29 mouse cellular contexts compared by ENCODE assay signal in genomic region chr16:23533707-23534106, GRCm38 (mm10). TPM values are rescaled to one million over a fixed set of nuclear protein-coding genes. Genes with fewer than 3 reads are reported as not detected.
DNase-seq lines count a peak whose midpoint lies in the region; ATAC-seq lines count a peak whose summit lies in the region.
"Had no signal": no experiment of that assay in that cellular context is flagged by ENCODE, and none has a peak within 500 bp of the region (broad histone marks: within the 10 kb centered on the region; RNA-seq: fewer than 3 reads in every experiment).

No protein-coding gene starts in this region.

- no peaks in the 10 kb centered on the region for H3K27me3 ChIP-seq in liver, embryonic 13.5 days
- H3K27me3 ChIP-seq in liver, embryonic 16.5 days (ENCODE audit: control insufficient read depth, insufficient read depth, low read depth, low read length) = no peaks in the 10 kb centered on the region
- H3K27me3 ChIP-seq: CH12.LX; embryonic facial prominence, embryonic 13.5 days; embryonic facial prominence, embryonic 15.5 days; forebrain, embryonic 12.5 days; Patski had no signal

- peak; percentile 37 for DNase-seq in heart, adult 11 months
- DNase-seq in heart, postnatal 36 days = no peak
- no peak for DNase-seq in liver, embryonic 13.5 days
- DNase-seq in liver = no peak
- DNase-seq in left cerebral cortex, adult 8-10 months (ENCODE audit: low spot score in 2 of 2) = no peak
- DNase-seq in kidney, adult 8-10 months = no peak
- DNase-seq: adrenal gland, adult 8-10 months; adrenal gland, postnatal 14 days; adrenal gland, postnatal 36 days; B cell, adult 2 months; cerebellum, adult 11-12 months; cerebellum, adult 2 months; cerebellum, adult 9-10 months; cerebellum, postnatal 14 days; cerebellum, postnatal 36 days; embryo, embryonic 11 days had no signal

- intact Hi-C loops in heart, postnatal 36 days (cut with DNase I) = no loop called here

- H3K4me2 ChIP-seq in liver, embryonic 13.5 days = no peak overlapping the region
- no peak overlapping the region for H3K4me2 ChIP-seq in liver, embryonic 16.5 days (ENCODE audit: low read depth, low read length)
- H3K4me2 ChIP-seq: embryonic facial prominence, embryonic 13.5 days; embryonic facial prominence, embryonic 15.5 days; forebrain, embryonic 12.5 days had no signal

- 47% methylated on average over 3 of the region's 3 CpGs for WGBS in liver, embryonic 13.5 days (ENCODE audit: insufficient replicate concordance)
- 37% methylated on average over 3 of the region's 3 CpGs for WGBS in liver, embryonic 16.5 days (ENCODE audit: insufficient replicate concordance)

- no peak overlapping the region for H3K9ac ChIP-seq in liver, embryonic 13.5 days
- H3K9ac ChIP-seq in liver, embryonic 16.5 days (ENCODE audit: low read depth, low read length) = no peak overlapping the region
- H3K9ac ChIP-seq: embryonic facial prominence, embryonic 13.5 days; embryonic facial prominence, embryonic 15.5 days; forebrain, embryonic 12.5 days had no signal

- H3K27ac ChIP-seq in liver, embryonic 13.5 days = no peak overlapping the region
- no peak overlapping the region for H3K27ac ChIP-seq in liver, embryonic 16.5 days (ENCODE audit: low read length)
- H3K27ac ChIP-seq: embryonic facial prominence, embryonic 13.5 days; embryonic facial prominence, embryonic 15.5 days; forebrain, embryonic 10.5 days; forebrain, embryonic 12.5 days had no signal

- no peaks in the 10 kb centered on the region for H3K9me3 ChIP-seq in liver, embryonic 13.5 days (replicated peaks)
- H3K9me3 ChIP-seq in liver, embryonic 16.5 days (replicated peaks; ENCODE audit: control insufficient read depth, low read length) = no peaks in the 10 kb centered on the region
- H3K9me3 ChIP-seq: embryonic facial prominence, embryonic 13.5 days; embryonic facial prominence, embryonic 15.5 days; forebrain, embryonic 10.5 days; forebrain, embryonic 12.5 days had no signal

- H3K36me3 ChIP-seq in liver, embryonic 13.5 days = no peaks in the 10 kb centered on the region
- no peaks in the 10 kb centered on the region for H3K36me3 ChIP-seq in liver, embryonic 16.5 days (ENCODE audit: control insufficient read depth, insufficient read depth)
- H3K36me3 ChIP-seq: embryonic facial prominence, embryonic 13.5 days; embryonic facial prominence, embryonic 15.5 days; forebrain, embryonic 10.5 days; forebrain, embryonic 12.5 days; G1E had no signal

- ATAC-seq in liver, embryonic 13.5 days (ENCODE audit: low read depth) = peak; percentile 63
- peak; percentile 76 for ATAC-seq in liver, embryonic 16.5 days (ENCODE audit: low read depth)
- ATAC-seq: activated CD4-positive, CD25-positive, alpha-beta regulatory T cell, adult 4 months; CD4-positive, CD25-positive, alpha-beta regulatory T cell, adult 4 months; forebrain, embryonic 14.5 days; Patski had no signal

- no peak overlapping the region for H3K4me3 ChIP-seq in liver, embryonic 13.5 days (replicated peaks)
- H3K4me3 ChIP-seq in liver, embryonic 16.5 days (ENCODE audit: low read depth, low read length) = no peak overlapping the region
- H3K4me3 ChIP-seq: embryonic facial prominence, embryonic 13.5 days; embryonic facial prominence, embryonic 15.5 days; erythroblast, embryonic 14.5 days; forebrain, embryonic 10.5 days; forebrain, embryonic 12.5 days had no signal

- H3K4me1 ChIP-seq in liver, embryonic 13.5 days (replicated peaks) = no peaks in the 10 kb centered on the region
- no peaks in the 10 kb centered on the region for H3K4me1 ChIP-seq in liver, embryonic 16.5 days (ENCODE audit: control insufficient read depth, low read depth, low read length)
- H3K4me1 ChIP-seq: embryonic facial prominence, embryonic 13.5 days; embryonic facial prominence, embryonic 15.5 days; forebrain, embryonic 10.5 days; forebrain, embryonic 12.5 days had no signal

RNA-seq across cellular contexts. Expression of gene Masp1, which starts 13.1 kb away (rescaled TPM):
- total RNA-seq in heart, postnatal 36 days (2021) = 10 to 100 TPM; 16.9 to 17.3 TPM
- polyA plus RNA-seq in liver, embryonic 13.5 days (2015; fragmentation: Nextera tagmentation; extraction: Ambion mirVana) = 14.3 and 17.8 TPM in 2 replicates
- polyA plus RNA-seq in liver, embryonic 16.5 days (2015; fragmentation: Nextera tagmentation; extraction: Ambion mirVana) = 26.5 and 30.8 TPM in 2 replicates
- 10 to 100 TPM; 12.6 to 13.8 (median 13.4) TPM for total RNA-seq in left cerebral cortex, adult 8-10 months (2022)
- total RNA-seq: common myeloid progenitor, adult 5-6 weeks had no signal
- polyA plus RNA-seq: activated CD4-positive, CD25-positive, alpha-beta regulatory T cell, adult 4 months; CD4-positive, CD25-positive, alpha-beta regulatory T cell, adult 4 months; erythroblast, embryonic 14.5 days; G1E had no signal

RNA-seq across cellular contexts. Expression of gene Rtp4, which starts 13.6 kb away (rescaled TPM):
- 10 to 100 TPM in 1 of 2 experiments, 1 to 10 TPM in 1; 6.5 to 11.9 TPM for total RNA-seq in heart, postnatal 36 days (2021)
- 6.5 and 6.7 TPM in 2 replicates for polyA plus RNA-seq in liver, embryonic 13.5 days (2015; fragmentation: Nextera tagmentation; extraction: Ambion mirVana)
- polyA plus RNA-seq in liver, embryonic 16.5 days (2015; fragmentation: Nextera tagmentation; extraction: Ambion mirVana) = 5.6 and 6.5 TPM in 2 replicates
- 1 to 10 TPM; 1.6 to 4.6 (median 2.8) TPM for total RNA-seq in left cerebral cortex, adult 8-10 months (2022)
- polyA plus RNA-seq: G1E had no signal
